Mouse (Mus musculus) layer of hippocampus, adult 8-10 months (tissue): ENCODE measurements around the gene Plaur. TPM values are rescaled to one million over a fixed set of nuclear protein-coding genes. Genes with fewer than 3 reads are reported as not detected.
A peak's percentile ranks its signal among the peaks of the same experiment; 100 is the strongest.

Experiments used
- DNase-seq, 2 experiments: peaks; one replicate each; pipeline ENCODE4 v3.0.0; 2022; ENCODE audit warnings: low spot score in 2 of 2
- total RNA-seq, 4 experiments: library from RNA; stranded (reverse); gene quantifications; 2 replicates each; pipeline ENCODE4 v1.2.4; 2022

The Plaur gene
- total RNA-seq, 4 experiments from 2014 or later, result 0.87 to 8.3 (median 2.7) TPM

DNA sequence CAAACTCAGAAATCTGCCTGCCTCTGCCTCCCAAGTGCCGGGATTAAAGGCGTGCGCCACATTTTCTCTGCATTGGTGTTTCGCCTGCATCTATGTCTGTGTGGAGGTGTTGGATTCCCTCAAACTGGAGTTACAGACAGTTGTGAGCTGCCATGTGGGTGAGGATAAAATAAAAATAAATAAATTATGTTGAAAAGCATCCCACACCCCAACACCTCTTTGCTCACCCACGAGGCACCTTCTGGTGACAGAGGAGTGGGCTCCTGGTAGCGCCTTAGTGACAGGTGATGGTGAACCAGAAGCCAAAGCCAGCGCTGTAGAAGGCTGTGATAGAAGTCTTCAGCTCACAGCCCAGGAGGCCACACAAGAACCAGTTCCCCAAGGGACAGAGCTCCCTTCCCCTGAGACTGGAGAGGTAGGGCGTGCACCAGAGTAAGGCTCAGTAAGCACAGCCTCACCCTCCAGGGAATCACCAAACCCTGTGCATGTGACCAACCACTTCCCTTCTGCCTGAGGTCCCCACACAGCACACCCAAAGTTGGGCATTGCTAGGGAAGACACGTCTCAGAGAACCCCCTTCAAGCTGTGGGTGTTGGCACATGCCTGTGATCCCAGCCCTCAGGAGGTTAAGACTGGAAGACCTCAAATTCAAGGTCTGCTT, 16.9 kb upstream of the Plaur start:
- DNase-seq, result no peak

- no peak for DNase-seq
Observed at GRCm38 (mm10) chr7:24446697-24447340, 15.5 kb upstream of the Plaur start.

DNA sequence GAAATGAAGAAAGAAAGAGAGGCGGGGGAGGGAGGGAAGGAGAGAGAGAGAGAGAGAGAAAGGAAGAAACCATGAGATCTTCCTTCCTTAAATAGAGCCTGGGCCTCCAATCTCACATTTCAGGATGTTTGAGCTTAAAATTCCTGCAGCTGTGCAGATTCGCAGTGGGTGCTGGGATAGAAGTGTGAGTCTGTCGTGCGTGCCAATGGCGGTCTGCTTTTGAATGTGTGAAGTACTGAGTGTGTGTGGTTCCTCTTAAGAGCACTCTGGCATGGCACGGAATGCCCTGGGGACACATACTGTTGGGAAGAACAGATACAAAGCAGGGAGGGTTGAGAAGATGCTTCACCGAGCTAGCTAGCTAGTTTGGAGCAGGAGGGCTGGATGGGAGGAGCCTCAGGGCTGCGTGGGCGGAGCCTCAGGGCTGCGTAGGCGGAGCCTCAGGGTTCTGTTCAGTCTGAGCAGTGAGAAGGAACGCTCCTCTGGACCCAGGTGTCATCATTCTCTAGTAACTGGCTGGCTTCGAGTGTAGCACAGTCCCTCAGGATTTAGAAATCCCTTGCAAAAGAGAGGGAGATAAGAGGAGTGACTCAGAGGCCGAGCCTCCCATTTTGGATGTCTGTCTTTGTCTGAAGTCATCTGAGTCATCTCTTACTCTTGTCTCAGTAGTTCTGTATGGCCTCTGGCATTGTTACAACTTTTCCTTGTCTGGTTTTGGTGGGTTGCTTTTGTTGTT, 13.3 kb upstream of the Plaur start:
- DNase-seq, result no peak

GRCm38 (mm10) chr7:24450585-24451017, 11.7 kb upstream of the Plaur start:
- no peak for DNase-seq

- DNase-seq, result no peak
Observed at GRCm38 (mm10) chr7:24451855-24452311, 10.4 kb upstream of the Plaur start, which contains the start of gene Irgc1. Irgc1 (minus strand) TSS chr7:24452297.

GRCm38 (mm10) chr7:24454199-24454598, 8.1 kb upstream of the Plaur start:
- DNase-seq, result no peak

DNA sequence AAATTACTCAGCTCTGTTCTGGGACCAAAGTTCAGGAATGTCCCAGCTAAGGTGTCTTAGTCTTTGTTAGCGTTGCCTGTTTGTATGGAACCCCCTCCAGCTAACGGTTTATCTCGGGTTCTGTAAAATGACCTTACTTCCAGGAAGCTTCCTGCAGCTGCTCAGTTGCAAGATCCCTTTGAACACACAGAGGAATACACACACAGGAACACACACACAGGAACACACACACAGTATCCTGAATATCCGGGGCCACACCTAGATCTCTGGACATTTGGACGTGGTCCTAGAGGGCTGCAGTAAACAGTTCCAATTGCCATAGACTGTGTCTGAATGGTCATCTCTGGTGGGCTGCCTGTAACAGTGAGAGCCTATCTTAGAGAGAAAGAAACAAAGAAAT, 6.6 kb upstream of the Plaur start:
- no peak for DNase-seq

DNA sequence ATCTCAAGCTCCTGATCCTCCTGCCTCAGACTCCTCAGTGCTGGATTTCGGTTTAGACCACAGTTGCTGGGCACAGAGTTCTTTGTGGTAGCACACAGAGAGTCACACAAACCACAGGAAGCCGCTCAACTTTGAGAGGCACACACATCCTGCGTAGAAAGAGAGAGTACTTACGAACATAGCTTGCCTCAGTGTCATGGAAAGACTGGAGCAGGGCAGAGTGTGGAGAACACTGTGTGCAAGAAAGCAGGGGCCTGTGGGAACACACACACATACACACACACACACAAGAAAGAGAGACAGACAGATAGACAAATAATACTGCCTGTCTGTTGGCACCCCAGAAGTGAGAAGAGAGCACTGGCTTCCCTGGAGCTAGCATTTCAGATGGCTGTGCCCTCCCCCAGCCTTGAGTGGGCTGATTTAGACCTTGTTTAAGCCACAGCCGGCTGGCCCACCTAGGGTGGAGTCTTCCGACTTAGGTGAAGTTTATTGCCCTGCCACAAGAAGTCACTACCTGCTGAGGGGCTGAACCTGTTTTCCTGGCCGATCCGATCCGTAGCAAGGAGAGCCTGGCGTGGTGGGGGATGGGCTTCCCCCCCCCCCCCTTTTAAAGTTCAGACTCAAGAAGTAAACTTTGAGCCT, 4.4 kb upstream of the Plaur start:
- no peak for DNase-seq

DNA sequence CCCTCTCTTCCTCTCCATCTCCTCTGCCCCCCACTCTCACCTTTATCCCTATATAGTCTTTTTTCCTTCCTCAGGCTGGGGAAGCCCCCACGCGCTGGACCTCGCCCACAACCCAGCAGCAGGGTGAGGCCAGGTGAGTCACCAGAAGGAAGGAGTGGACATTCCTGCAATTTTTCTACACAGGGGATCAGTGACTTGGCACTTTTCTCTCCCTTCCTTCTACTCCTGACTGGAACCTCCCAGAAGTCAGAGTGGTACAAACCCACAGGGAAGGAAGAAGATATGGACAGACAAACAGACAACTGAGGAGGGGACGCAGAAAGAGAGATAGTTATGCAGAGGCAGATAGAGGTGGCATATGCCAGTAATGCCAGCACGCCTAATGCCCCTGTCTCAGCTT, 2.8 kb upstream of the Plaur start:
- DNase-seq, result no peak

GRCm38 (mm10) chr7:24459843-24460242, 2.4 kb upstream of the Plaur start:
- DNase-seq, result no peak

DNA sequence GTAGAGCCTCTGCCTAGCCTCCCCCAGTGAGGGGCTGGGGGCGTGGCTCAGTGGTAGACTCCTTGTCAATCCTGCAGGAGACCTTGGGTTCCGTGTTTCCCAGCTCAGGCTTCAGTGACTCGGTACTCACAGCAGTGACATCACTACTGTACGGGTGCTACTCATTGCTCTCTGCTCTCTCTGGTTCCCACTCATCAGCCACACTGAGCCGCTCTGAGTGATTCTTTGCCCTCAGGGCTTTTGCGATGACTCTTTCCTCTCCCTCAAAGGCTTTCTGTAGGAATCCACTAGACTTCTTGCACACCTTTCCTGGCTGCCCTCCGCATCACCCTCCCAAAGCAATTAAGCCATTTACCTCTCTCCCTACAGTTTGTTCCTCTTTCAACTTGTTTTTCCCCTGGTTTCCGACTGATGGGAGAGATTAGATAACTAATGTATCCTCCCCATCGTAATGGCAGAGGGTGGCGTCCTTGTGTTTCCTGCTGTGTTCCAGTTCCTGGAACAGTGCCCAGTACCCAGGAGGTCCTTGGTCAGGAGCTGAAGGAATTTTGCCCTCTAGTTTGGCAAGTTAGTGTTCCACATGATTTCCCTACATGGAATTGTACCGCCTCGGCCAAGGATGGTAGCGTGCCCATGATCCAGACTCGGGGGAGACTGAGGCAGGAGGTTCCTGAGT, 770 bp upstream of the Plaur start:
- no peak for DNase-seq

GRCm38 (mm10) chr7:24466835-24467234, 4.6 kb downstream of the Plaur start:
- no peak for DNase-seq

DNA sequence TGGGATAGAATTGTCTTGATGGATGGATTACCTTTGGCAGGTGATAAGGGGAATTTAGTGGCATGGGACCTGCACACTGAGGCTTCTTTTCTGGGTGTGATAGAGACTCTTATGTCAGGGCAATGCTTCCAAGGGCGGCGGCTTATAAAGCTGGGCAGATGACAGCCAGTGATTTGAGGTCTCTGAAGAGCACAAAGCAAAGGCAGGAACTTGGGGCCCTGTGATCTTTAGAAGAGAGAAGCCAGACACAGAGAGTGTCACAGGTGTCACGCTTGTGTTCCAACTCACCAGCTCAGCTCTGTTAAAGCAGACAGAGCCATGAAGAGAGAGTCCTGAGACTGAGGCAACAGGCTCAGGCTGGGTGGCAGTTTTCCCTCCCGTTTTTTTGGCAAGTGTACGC, 5.6 kb downstream of the Plaur start:
- no peak for DNase-seq

DNA sequence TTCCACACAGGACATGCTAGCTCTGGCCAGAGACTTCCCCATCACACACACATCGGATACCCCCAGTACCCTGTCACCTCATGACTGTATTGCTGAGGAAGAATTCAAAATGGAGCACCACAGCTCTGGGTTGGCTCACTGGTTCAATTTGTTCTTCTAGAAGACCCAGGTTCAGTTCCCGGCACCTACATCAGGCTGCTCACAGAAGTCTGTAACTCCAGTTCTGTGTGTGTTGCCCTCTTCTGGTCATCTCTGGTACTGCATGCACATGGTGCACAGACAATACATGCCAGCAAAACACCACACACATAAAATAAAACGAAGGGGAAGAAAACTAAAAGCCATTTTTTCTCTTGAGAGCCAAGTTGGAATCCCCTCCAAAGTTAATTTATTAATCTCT, 6.8 kb downstream of the Plaur start:
- no peak for DNase-seq

GRCm38 (mm10) chr7:24470356-24470755, 8.1 kb downstream of the Plaur start:
- DNase-seq, result no peak

DNA sequence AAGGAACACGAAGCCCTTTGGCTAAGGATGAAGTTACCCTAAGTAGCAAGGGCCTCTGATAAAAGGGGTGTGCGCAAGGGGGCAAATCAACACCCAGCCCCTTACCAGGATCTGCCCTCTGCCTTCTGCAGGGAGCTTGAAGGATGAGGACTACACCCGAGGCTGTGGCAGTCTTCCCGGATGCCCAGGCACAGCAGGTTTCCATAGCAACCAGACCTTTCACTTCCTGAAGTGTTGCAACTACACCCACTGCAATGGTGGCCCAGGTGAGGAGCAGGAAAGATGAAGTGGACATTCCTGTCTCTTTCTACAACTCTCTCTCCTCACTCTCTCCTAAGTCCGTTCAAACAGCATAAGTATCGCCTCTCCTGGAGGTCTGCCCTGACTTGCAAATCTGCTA, 10.2 kb downstream of the Plaur start:
- DNase-seq, result no peak

DNA sequence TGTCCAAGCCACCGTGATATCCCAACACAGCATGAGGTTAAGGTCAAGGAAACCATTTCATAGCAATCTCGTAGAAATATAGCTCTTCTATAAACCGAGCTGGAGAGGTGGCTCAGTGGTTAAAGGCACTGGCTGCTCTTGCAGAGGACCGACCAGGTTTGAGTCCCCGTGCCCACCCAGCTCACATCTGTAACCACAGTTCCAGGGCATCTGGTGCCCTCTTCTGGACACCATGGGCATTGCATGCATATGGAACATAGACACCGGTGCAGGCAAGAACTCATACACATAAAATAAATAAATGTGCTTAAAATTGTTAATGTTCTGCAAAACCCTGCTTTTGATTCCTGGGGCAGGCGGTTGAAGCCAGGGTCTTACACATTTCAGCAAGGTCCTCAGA, 10.7 kb downstream of the Plaur start:
- DNase-seq, result no peak

DNA sequence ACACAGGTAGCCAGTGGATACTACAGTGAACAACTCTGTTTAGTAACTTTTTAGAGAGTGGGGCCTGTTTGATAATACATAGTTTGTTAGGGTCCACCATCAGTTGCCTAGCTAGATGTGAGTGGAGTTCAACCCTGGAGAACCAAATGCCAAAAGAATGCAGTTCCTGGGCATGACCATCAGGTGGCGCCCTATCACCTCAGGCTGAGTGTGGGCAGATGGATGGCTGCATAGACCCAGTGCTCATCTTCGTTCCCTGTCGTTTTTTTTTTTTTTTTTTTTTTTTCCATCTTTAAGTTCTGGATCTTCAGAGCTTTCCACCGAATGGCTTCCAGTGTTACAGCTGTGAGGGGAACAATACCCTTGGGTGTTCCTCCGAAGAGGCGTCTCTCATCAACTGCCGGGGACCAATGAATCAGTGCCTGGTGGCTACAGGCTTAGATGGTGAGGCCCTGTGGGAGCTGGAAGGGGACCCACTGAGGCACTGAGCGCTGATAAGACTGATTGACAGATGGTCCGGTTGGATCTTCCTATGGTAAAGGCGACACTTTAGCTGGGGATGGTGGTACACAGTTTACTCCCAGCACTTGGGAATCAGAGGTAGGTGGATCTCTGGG, 11.7 kb downstream of the Plaur start:
- peak; percentile 59 to 72 for DNase-seq

DNA sequence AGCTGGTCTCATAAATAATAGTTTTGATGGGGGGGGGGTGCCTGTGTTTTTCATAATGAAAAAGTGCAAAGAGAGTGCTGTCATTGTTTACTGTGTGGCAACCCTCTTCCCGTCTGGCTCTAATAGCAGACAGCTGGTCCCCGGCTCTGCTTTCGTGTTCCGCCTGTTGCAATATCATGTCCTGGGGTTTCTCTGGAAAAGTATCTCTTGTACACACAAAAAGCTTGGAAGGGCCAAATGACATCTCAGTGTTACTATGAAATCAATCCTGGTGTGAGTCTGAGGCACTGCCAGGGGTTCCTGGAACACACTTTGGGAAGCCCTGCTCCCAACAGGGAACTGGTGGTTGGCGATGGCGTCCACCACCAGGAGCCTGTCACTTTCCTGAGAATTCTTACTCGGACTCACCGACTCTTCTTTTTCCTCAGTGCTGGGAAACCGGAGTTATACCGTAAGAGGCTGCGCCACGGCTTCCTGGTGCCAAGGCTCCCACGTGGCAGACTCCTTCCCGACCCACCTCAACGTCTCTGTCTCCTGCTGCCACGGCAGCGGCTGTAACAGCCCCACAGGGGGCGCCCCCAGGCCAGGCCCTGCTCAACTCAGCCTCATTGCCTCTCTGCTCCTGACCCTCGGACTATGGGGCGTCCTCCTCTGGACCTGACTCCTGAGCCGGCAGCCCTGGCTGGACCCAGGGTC, 12.7 kb downstream of the Plaur start:
- peak; percentile 69 to 74 for DNase-seq

- no peak for DNase-seq
Observed at GRCm38 (mm10) chr7:24476338-24476737, 14.1 kb downstream of the Plaur start.
